Mouse (Mus musculus) bone marrow, adult 2 months (tissue): ENCODE results near the gene Uvrag. TPM values are rescaled to one million over a fixed set of nuclear protein-coding genes. Genes with fewer than 3 reads are reported as not detected.

ENCODE experiments used
- H3K27ac ChIP-seq: fragments of 200-500 bp; 2 replicates; pipeline ENCODE4 v1.5.1; 2012; ENCODE audit warnings: low read depth, mild to moderate bottlenecking, control low read depth, inconsistent platforms, low read length; ENCODE audit not compliant: control insufficient read depth, poor library complexity, insufficient read depth
- H3K4me1 ChIP-seq: fragments of 200-500 bp; 2 replicates; pipeline ENCODE4 v1.6.1; 2011; ENCODE audit warnings: low read length; ENCODE audit not compliant: control insufficient read depth, insufficient read depth
- H3K4me3 ChIP-seq: fragments of 200-500 bp; replicated peaks from 2 replicates; pipeline ENCODE3; 2011; ENCODE audit warnings: mild to moderate bottlenecking, low read depth, low read length, control low read depth; ENCODE audit not compliant: control insufficient read depth
- CTCF ChIP-seq: fragments of 200-500 bp; IDR thresholded peaks from 2 replicates; pipeline ENCODE4 v1.5.1; 2011; ENCODE audit warnings: low read length, control low read depth; ENCODE audit not compliant: control insufficient read depth, insufficient read depth
- POLR2A ChIP-seq: fragments of 200-500 bp; IDR thresholded peaks from 2 replicates; pipeline ENCODE4 v1.6.1; 2011; ENCODE audit warnings: low read depth, mild to moderate bottlenecking, control low read depth, low read length, borderline replicate concordance; ENCODE audit not compliant: control insufficient read depth
- WGBS: fragments of 180-500 bp; shearing (Covaris S2); methylation state at CpG from one replicate; pipeline ENCODE4 v1.1.7; 2018; 5-methylcytosine and 5-hydroxymethylcytosine counted together
- polyA plus RNA-seq: library from polyadenylated mRNA; stranded (reverse); fragments of >200 nt; gene quantifications from 2 replicates; pipeline ENCODE4 v1.2.4, GENCODE M21; 2011; ENCODE audit warnings: low replicate concordance; ENCODE audit not compliant: missing spikeins, insufficient read depth, insufficient read length

Uvrag gene
- polyA plus RNA-seq, 1 experiment = 38.2 TPM

GRCm38 (mm10) chr7:99170519-99170918, 29.6 kb upstream of the Uvrag start:
- H3K27ac ChIP-seq = no peak overlapping the region
- H3K4me3 ChIP-seq = no peak overlapping the region
- no peak for TF ChIP-seq POLR2A
- peaks cover 2% of the 10 kb centered on the region for H3K4me1 ChIP-seq
- 82% methylated on average over 6 of the region's 6 CpGs for WGBS

DNA sequence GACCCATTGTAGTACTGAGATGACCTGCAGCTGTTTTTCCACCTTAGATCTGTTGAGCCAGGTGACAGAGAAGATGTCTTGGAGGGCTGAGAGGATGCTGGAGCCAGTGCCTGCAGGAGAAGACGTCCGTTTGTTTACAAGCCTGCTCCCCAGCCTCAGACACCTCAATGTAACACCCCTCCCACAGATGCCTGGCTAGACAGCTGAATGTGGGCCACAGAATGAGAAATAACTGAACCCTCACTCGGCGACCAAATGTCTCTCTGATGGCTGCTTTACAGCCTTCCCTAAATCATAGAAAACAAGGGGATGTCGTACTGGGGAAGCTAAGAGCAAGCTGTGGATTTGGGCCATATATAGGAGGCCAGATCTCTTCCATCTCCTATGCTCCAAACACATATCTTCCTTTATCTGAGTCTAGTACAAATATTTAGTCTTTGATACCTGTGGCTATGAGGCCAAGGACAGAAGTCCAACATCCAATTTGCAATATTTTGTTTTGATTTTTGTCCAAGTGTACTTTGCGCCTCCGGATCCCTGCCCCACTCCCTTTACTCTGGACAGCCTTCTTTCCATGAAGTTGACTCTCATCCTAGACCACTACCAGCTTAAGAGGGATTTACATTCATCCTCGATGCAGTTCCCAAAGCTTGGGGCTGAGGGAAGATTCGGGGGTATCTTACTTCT, 28.9 kb upstream of the Uvrag start:
- no peak overlapping the region for H3K4me3 ChIP-seq
- TF ChIP-seq CTCF (no peak), POLR2A (no peak)
- 82% methylated on average over 9 of the region's 9 CpGs for WGBS
- no peak overlapping the region for H3K27ac ChIP-seq
- peaks cover 2% of the 10 kb centered on the region for H3K4me1 ChIP-seq

GRCm38 (mm10) chr7:99168756-99169155, 27.8 kb upstream of the Uvrag start:
- H3K27ac ChIP-seq = no peak overlapping the region
- 82% methylated on average over 6 of the region's 6 CpGs for WGBS
- peaks cover 3% of the 10 kb centered on the region for H3K4me1 ChIP-seq
- H3K4me3 ChIP-seq = no peak overlapping the region
- TF ChIP-seq CTCF (no peak), POLR2A (no peak)

- TF ChIP-seq POLR2A (no peak), CTCF (no peak)
- WGBS = 36% methylated on average over 5 of the region's 5 CpGs
- Histone ChIP-seq H3K4me3 (no peak overlapping the region), H3K4me1 (peaks cover 6% of the 10 kb centered on the region), H3K27ac (no peak overlapping the region)
Measured at GRCm38 (mm10) chr7:99167939-99168338, 27.0 kb upstream of the Uvrag start.

DNA sequence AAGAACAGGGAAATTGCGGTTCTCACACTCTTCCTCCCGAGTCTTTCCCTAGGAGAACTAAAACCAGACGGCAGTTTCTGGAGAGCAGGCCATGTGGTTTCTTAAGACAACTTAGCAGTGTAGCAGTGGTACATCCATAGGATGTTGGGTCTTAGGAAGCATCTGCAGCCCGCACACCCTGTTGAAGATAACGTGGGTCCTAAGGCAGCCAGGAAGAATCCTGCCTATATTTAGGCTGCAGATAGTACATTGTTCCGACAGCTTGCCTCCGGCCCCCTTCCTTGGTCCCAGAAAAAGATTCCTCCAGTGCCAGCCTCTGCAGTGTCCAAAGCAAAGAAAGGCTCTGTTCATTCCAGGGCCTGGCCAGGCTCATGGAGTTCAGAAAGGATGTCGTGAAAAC, 25.2 kb upstream of the Uvrag start:
- H3K4me3 ChIP-seq = no peak overlapping the region
- TF ChIP-seq CTCF = no peak
- TF ChIP-seq POLR2A = no peak
- peaks cover 6% of the 10 kb centered on the region for H3K4me1 ChIP-seq
- no peak overlapping the region for H3K27ac ChIP-seq
- 67% methylated on average over 8 of the region's 8 CpGs for WGBS

DNA sequence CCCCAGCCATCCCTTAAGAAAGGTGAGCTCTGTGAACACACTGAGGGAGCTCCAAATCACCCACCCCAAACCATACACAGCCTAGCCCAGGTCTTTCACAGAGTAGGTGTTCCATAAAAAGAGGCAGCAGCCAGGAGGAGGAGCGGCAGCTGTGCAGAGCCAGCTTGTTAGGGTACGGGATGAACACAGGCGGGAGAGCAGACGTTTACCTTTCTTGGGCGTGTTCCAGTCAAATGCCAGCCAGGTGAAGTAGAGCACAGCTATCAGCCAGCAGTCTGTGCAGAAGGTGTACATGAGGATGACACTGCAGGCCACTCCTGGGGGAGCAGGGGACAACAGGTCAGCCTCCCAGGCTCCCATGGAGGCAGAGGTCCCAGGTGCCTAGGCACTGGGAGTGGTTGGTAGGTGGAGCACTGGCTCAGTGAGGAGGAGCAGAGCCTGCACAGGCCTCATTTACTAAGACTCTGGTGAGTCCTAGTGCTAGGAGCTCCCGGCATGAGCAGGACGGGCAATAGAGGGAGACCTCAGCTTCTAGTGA, 24.0 kb upstream of the Uvrag start:
- no peak for TF ChIP-seq CTCF
- TF ChIP-seq POLR2A = no peak
- Histone ChIP-seq H3K4me1 (peaks cover 6% of the 10 kb centered on the region), H3K4me3 (no peak overlapping the region), H3K27ac (no peak overlapping the region)
- WGBS = 83% methylated on average over 7 of the region's 7 CpGs

GRCm38 (mm10) chr7:99162462-99162861, 21.5 kb upstream of the Uvrag start:
- 84% methylated on average over 7 of the region's 7 CpGs for WGBS
- H3K27ac ChIP-seq = no peak overlapping the region
- no peak for TF ChIP-seq CTCF
- no peak for TF ChIP-seq POLR2A
- H3K4me1 ChIP-seq = peaks cover 3% of the 10 kb centered on the region
- no peak overlapping the region for H3K4me3 ChIP-seq

DNA sequence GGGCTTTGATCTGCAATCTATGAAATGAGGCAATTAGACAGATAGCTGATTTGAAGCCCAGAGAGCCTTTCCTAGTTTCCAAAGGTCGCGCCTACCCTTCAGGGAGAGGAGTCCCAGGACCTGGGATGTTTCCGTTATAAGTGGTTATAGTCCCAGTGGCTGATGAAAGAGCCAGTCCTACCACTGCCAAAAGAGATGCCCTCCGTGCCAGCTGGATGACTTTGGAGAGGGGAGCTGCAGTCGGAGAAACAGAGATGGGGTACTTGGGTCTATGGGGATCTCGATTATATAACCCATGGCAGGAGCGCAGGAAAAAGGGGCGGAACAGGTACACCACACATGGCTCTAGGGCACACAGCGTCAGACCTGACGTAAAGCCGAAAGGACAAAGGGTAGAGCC, 21.0 kb upstream of the Uvrag start:
- Histone ChIP-seq H3K4me1 (peaks cover 3% of the 10 kb centered on the region), H3K27ac (no peak overlapping the region), H3K4me3 (no peak overlapping the region)
- 95% methylated on average over 11 of the region's 11 CpGs for whole genome bisulfite sequencing
- no peak for TF ChIP-seq POLR2A
- no peak for TF ChIP-seq CTCF
